Mouse (Mus musculus): Measurements from ENCODE around the gene Efhd2. TPM values are rescaled to one million over a fixed set of nuclear protein-coding genes. Genes with fewer than 3 reads are reported as not detected.

The Efhd2 gene
- total RNA-seq, 2 experiments from 2014 or later = 16.4 to 21.6 TPM

DNA sequence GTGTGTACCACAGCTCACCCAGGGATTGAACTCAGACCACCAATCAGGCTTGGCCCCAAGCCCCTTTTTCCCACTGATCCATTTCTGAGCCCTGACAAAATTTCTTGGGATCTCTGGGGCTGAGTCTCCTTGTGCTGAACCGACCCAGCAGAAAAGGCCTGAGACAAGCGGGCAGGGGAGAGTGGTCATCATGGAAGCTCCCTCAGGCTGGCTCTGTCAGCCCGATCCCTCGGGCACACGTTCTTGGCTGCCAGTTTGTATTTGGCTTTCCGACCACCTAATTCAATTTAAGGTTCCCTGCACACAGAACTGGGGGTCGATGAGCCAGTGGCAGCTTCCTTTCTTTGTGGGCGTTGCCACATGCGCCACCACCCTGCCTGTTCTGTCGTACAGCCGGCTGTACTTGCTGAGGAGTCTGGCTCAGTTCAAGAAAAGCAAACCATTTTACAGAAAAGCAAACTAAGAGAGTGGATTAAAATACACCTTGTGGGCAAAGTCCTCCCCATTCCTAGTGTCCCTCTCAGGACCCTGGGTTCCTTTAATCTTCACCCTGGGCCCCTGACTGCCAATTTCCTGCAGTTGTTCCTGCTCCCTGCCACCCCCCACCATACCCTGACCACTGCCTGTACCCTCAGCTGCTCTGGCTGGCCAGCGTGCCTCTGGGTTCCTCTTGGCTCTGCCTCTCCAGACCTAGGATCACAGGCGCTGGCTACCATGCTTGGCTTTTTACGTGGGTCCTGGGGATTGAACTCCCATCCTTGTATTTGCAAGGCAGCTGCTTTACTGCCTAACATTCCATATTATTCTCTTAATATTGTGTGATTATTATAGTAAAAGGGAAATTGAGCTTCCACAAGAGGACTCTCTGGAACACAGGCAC lies 57.7 kb downstream of the Efhd2 start:
- DNase-seq (ENCODE audit: low spot score) = no peak
- intact Hi-C loops (cut with DNase I) = no loop called here

DNA sequence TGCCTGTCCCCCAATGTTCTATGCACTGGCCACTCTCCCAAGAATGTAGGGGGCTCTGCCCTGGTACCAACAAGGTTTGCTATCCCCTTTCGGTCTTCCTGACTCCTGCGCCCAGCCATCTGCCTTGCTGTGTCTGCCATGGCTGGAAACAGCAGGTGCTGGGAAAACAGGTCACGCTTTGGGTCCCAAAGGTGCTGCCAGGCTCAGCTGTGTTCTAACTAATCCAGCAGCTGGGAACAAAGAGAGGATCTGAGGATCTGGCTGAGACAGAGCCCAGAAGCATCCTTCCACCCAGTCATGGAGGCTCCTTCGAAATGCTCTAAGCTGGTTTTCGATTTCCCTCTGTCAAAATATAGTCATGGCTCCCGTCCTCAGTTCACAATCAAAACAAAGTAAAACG lies 58.5 kb downstream of the Efhd2 start:
- DNase-seq (ENCODE audit: low spot score) = no peak
- intact Hi-C loops (cut with DNase I) = no loop called here

DNA sequence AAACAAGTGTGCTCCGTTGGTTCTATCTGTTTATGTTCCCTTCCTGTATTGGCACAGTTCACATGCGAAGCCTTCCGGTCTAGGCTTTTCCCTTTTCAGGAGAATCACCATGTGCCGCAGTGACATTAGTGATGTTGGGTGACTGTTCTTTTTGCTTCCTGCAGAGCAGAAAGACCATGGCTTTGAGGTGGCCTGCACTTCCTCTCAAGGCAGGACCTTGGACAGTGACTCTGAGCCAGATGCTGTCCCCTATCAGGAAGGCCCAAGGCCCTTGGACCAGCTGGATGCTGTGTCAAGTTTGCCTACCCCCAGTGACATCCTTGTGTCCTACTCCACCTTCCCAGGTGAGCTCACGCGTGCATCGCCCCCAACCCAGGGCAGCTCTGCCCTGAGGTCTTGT lies 63.3 kb downstream of the Efhd2 start:
- intact Hi-C loops (cut with DNase I) = loop anchor here (2.0 kb wide), 1 partner anchor 41 kb away; no protein-coding TSS in a partner anchor
- no peak for DNase-seq (ENCODE audit: low spot score)

DNA sequence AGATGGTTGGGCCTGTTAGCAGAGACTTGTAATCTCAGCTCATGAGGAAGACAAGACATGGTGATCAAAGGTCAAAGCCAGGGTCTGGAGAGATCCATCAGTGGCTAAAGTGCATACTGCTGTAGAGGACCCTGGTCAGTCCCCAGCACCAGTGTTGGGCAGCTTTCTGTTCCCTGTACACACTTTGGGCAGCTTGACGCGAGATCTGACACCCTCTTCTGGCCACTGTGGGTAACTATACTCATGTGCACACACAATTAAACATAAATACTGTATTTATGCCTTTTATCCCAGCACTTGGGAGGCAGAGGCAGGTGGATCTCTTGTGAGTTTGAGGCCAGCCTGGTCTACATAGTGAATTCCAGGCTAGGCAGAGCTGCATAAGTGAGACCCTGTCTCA lies 63.7 kb downstream of the Efhd2 start:
- intact Hi-C loops (cut with DNase I) = loop anchor here (2.0 kb wide), 1 partner anchor 42 kb away; no protein-coding TSS in a partner anchor
- no peak for DNase-seq (ENCODE audit: low spot score)

DNA sequence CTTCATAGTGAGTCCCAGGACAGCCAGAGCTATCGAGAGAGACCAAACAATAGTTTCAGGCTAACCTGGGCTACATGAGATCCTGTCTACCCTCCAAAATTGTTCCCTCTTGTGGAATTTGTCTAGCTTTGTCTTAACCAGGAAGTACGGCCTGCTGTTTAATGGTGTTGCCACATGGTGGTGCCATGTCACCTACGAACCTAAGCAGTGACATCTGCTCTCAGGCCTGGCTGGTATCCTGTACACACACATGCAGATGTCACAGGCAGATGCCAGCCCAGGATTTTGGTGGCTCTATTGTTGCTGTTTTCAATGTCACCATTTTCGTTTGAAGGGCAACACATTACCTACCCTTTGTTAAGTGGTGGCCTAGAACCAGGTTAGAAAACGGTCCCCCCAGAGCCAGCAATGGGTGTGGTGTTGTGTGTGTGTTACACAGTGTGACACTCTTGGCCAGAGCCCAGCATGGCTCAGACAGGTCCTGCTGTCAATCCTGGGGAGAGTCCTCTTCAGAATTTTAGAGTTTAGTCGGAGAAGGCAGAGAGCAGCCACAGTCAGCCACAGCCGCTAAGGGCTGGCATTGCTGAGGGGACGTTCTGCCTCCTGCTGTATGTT lies 64.8 kb downstream of the Efhd2 start:
- DNase-seq (ENCODE audit: low spot score) = no peak
- intact Hi-C loops (cut with DNase I) = loop anchor here (2.0 kb wide), 1 partner anchor 43 kb away; no protein-coding TSS in a partner anchor

Other genes with a start within 250 kb of the Efhd2 start
- gene Plekhm2, start 210.0 kb downstream of the Efhd2 start, total RNA-seq (2021) = 100 to 1,000 TPM in 1 of 2 experiments, 10 to 100 TPM in 1; 94.1 to 109 TPM
- gene Rsc1a1, start 189.3 kb downstream of the Efhd2 start, total RNA-seq (2021) = not detected
- gene Ddi2, start 151.5 kb downstream of the Efhd2 start, total RNA-seq (2021) = 10 to 100 TPM; 28.4 to 34.4 TPM
- gene Agmat, start 128.2 kb downstream of the Efhd2 start, total RNA-seq (2021) = under 1 TPM; 0.36 to 0.56 TPM
- gene Dnajc16, start 84.0 kb downstream of the Efhd2 start, total RNA-seq (2021) = 10 to 100 TPM; 17.7 to 22.9 TPM
- 1 to 10 TPM; 7.9 to 8.6 TPM for gene Casp9, start 81.3 kb downstream of the Efhd2 start, total RNA-seq (2021)
- not detected for gene Cela2a, start 48.8 kb downstream of the Efhd2 start, total RNA-seq (2021)
- gene Ctrc, start 28.6 kb downstream of the Efhd2 start, total RNA-seq (2021) = not detected
- under 1 TPM; 0.05 to 0.31 TPM for gene Fhad1, start 140.2 kb upstream of the Efhd2 start, total RNA-seq (2021)
- 1 to 10 TPM; 7.3 to 8.6 TPM for gene Tmem51, start 209.4 kb upstream of the Efhd2 start, total RNA-seq (2021)